Mouse (Mus musculus) induced T-regulatory cell, adult 2 months (primary cell): ENCODE measurements at regions not wholly inside any gene's neighbourhood (a gene's known extent, or its start where the extent isn't known, plus 50 kb on each side); places are given as distances from the start of the nearest gene placed in this dataset.
"Not testable (repeated sequence)": the region's sequence is repeated elsewhere in the genome, so short reads cannot be mapped to it uniquely, and the experiment has no call there.

Source experiments
- DNase-seq: peaks from one replicate; pipeline ENCODE4 v3.0.0-alpha.2; 2012; ENCODE audit warnings: low read depth

DNA sequence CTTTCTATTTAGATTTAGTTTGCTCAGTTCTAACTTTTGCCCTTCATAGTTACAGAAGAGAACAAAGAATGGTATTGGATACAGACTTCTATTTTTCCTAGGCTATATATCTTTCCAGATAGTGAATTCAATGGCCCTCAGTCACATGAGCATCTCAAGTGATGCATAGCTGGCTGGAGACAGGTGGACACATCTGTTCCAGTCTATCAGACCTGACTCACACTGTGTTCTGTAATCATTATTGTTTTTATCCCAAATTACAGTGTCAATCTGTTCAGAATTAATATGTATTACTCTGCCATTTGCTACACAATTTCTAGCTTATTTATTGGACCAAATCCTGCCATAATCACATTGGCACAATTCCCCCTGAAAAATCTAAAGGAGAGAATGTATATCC lies 298.0 kb upstream of the Foxg1 start:
- no peak for DNase-seq

DNA sequence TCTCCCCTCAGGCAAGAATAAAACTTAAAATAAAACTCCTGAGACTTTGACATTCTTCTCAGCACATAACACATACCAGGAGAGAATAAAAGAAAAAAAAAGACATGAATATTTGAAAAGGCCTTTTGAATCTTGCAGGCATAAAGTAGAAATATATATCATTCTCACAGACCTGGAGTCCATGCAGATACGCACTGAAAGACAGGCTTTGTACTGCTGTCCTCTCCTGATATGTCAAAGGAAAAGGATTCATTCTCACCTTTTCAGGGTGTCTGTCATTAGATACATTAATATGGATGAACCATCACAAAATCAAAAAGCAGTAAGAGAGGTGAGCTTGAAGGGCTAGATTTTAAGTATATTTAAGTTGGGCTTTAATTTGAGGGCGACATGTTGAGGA lies 296.4 kb upstream of the Foxg1 start:
- DNase-seq, result no peak

DNA sequence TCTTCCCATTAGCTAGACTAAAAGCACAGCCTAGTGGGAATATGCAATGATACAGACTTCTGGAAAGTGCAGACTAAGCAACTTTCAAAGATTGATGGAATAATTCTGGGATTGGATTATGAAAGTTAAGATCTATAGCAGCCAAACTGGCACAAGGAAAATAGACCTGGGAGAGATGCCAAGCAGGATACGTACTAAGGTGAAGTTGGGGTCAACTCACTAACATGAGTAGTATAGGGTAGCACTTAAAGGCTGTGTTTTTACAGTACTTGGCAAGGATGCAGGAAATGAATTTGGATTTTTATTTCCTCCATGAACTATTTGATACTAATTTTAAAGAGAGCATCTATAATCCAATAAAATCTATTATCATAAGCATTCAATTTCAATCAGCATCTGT lies 292.3 kb upstream of the Foxg1 start:
- DNase-seq, result no peak

DNA sequence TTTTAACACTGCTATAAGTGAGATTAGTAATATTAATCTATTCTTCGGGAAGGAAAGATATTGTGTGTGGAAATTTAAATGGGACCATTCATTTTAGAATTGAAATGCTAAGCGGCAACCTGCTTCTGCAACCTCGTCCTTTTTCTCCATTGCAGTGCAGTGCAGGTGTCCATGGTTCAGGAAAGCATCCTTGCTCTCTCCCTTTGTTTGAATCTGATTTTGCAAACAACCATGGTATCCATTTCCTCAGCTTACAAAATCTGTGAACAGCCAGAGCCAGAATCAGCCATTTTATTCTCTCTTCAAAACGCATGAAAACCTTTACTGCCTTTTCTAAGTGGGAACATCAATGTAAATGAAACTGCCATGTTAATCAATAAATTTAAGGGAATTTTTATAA lies 276.5 kb upstream of the Foxg1 start:
- DNase-seq, result no peak

DNA sequence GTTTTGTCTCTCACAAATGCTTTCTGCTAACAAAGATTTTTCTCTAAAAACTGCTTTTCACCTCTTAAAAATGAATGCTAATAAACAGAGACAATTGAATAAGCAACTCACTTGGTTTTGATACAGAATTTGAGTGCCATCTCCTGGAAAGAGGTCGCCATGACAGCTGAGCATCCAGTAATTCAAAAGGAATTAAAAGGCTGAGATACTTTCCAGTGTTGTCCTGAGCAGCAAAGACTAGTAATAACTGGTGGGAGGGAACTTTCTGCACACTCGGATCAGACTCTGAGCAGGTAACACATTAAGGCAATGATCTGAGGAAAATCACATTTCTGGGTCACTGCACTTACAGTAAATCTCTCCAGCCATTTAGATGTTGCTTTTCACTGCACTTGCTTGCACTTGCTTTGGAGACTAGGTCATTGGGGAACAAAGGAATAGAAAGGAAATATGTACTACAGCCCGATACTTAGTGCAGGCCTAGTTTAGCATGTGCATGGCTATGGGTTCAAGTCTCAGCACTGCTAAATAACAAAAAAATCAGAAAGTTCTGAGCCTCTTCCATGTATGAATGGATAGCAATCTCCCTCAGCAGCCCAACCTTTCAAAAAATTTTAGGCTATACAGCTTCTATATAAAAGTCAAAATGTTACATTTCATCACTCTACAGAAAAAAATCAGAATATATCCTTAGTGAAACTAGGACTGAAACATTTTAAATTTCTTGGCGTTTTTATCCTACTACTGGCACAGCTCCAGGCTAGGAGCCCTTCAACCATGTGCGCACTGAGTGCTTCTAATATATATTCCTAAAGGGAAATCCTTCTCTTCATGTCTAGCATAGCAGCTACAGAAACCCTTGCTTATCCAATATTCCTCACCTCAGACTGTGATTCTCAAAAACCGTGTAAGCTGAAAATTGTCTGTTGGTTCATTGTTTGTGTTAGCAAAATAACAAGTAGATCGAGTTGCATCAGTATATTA lies 275.8 kb upstream of the Foxg1 start:
- no peak for DNase-seq

DNA sequence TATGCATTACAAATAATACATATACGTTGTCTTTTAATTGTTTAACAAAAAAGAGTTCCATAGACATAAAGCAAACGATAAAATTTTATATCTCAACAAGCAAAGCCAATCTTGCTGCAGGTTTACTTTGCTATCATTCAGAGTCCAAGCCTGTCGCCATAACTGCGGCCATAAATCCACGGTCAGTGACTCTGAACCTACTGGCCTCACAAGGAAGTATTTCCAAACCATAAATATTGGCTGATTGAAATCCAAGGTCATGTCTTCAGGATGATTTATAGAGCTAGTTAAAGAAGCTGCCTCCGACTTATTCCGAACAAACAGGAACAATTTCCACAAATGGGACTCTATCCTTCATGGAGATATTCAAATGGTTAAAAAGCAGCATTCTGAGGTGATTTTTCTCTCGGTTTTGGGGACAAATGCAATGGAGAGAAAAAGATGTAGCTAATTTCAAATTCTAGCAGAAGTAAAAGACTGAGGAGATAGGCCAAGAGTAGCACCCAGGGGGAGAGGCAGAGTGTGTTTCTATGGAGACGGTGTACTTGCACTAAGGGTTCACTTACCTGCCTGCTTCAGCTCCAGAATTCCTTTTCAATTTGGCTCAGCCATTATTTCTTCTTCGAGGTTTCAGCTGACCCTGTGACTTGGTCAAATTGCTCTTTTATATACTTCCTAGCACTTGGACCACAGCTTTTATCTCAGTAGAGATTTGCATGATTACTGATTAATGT lies 274.9 kb upstream of the Foxg1 start:
- DNase-seq, result no peak

DNA sequence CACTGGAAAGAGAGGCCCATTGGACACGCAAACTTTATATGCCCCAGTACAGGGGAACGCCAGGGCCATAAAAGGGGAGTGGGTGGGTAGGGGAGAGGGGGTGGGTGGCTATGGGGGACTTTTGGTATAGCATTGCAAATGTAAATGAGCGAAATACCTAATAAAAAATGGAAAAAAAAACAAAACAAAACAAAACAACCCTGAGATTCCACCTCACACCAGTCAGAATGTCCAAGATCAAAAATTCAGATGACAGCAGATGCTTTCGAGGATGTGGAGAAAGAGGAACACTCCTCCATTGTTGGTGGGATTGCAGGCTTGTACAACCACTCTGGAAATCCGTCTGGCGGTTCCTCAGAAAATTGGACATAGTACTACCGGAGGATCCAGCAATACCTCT lies 251.4 kb upstream of the Foxg1 start:
- not testable (repeated sequence) for DNase-seq

DNA sequence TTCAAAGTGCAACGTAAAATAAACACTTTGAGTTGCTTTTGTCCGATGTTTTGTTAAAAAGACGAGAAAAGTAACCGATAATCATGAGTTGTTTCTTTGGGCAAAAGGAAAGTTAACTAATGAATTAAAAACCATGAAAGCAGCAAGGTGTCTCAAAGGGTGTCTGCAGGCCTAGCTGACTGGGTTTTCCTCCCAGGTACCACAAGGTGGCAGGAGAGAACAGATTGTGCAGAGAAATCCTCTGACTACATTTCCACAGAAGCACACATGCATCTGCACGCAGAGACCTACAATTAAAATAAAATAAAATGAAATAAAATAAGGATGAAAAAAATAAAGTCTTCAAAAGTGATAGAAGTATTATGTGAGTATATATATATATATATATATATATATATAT lies 212.4 kb upstream of the Foxg1 start:
- no peak for DNase-seq

DNA sequence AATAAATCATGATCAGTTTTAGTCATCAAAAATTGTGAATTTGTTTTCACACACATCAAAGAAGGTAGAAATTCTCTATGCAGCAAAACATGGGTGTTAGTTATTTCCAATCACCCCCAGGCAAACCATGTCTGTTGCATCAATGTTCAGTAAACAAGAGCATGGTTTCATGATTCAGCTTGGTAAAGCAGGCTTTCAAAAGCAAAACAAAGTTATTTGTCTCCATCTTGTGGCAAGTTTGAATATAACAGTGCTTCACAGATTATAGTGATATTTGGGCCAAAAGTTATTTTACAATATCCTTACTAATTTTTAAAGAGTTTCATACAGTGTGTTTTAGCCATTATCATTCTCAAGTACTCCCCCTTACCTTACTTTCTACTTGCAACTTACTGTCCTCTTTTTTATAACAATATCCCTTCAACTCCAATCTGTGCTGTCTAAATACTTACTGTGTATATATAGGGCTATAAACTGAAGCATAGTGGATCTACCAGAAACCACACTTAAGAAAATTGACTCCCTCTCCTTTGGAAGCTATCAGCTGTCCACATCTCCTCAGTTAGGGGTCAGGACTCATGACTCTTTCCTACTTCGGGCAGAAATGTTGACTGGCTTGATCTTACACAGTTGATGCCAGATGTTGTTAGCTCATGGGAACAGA lies 211.3 kb upstream of the Foxg1 start:
- peak; percentile 3 for DNase-seq

DNA sequence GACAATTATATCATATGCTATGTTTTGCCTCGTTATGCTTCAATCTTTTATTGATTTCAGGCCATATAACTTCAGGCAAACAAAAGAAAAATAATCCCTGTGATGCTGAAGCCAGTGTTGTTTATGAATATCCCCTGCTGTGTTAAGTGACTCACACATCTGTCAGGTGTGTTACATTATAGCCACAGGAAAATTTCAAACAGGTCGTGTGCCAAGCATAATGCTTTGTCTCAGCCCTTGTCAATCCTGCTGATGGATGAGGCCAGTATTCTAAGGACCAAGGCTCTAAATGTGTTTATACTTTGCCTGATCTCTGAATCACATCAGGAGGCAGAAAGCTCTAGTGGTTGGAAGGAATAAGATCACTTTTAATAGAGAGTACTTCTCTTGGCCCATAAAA lies 191.1 kb upstream of the Foxg1 start:
- no peak for DNase-seq

DNA sequence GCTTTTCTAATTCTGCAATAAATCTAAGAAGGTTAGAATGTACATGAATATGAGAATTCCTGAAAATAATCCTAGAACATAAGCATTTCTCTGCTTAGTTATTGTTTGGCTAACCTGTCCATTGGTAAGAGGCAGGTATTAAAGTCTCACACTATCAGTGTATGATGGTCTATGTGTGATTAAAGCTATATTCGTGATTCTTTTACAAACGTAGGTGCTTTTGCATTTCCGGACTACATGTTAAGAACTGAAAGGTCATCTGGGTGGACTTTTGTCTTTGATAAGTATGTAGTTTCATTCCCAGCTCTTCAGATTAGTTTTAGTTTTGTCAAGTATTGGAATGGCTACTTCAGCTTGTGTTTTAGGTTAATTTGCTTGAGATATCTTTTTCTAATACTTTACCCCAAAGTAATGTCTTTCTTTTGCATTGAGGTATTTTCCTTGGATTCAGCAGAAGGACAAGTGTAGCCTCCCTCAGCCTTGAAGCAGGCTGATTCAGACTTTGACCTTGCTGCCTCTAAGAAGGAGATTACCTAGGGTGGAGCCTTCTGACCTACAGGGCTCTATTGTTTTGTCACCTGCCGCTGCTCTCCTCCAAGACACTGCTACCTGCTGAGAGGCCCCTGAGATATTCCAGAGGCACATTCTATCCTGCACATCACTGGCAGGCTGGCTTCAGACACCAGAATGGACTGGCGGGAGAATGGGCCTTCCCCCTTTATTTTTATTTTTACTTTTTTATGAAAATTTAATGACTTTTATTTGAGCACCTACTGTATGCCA lies 148.7 kb upstream of the Foxg1 start:
- no peak for DNase-seq
